Mouse (Mus musculus): Measurements from ENCODE around the gene Gm10570.

DNA sequence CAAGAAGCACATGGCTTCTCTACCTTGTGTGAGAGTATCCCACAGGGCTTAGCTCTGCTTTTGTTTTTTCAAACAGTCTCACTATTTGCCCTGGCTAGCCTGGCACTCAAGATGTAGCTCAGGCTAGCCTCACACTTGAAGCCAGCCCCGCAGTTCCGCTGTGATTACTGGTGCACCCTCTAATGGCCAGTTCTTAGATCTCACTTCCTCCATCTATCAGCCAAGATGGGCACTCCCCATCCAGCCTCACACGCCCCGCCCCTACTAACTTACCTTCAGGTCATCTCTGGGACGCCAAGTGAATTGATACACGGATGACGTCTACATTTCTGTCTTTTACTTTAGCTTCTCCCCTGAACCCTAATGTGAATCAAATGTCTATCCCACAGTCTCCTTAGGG lies 11.1 kb upstream of the Gm10570 start:
- TF ChIP-seq EP300 (IDR thresholded peaks at IDR 0.05; ENCODE audit: low read depth) = no peak
- no peak for TF ChIP-seq CTCF (IDR thresholded peaks at IDR 0.05; ENCODE audit: low read depth)
